Mouse (Mus musculus): ENCODE data around the gene Tmem190.

GRCm38 (mm10) chr7:4732968-4733392 is 49.8 kb upstream of the Tmem190 start:
- TF ChIP-seq POLR2A (IDR thresholded peaks at IDR 0.05; ENCODE audit: extremely low read depth, insufficient read depth, low read length), result no peak
- no peak for TF ChIP-seq CTCF (IDR thresholded peaks at IDR 0.05; ENCODE audit: extremely low read depth, insufficient read depth, low read length)
